Mouse (Mus musculus): Measurements from ENCODE around the gene Slc16a1.
"Not testable (repeated sequence)": the region's sequence is repeated elsewhere in the genome, so short reads cannot be mapped to it uniquely, and the experiment has no call there.

The Slc16a1 gene

DNA sequence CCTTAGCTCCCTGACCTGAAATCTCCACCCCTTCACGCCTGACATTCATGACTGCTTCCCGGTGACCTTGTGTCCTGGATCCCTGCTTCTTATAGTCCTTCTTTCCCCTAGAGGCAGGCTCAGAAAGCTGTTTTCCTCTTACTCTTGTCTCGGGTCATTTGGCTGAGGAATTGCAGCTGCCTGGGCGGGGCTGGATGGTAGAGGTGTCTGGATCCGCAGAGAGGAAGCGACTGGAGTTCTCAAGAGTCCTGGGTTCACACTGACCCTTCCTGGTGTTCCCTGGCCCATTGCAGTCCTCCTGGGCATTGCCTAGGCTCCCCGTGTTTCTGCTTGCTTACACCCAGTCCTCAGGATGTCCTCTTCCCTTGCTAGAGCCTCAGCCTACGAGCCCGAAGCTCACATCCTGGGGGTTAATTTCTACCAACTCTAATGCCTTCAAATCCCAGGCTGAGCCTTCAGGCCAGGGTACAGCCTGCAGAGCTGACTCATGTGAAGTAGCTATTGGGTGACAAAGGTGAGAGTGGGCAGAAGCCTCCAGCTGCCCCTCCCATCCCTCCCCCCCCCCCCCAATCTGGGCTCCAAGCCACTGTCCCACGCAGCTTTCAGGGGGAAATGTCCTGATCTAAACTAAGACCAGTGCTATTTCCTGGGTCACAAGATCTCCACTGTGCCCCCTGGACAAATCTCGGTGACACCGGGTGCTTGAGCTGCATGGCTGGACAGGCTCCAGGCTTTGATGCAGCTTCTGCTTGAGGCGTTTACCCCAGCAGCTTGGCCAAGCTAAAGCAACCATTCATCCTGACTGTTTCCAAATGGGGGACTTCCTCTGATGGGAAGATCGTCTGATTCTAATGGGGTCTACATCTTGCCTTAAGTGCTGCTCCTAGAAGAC is 36.1 kb downstream of the Slc16a1 start:
- DNase-seq (ENCODE audit: low read depth), result no peak

DNA sequence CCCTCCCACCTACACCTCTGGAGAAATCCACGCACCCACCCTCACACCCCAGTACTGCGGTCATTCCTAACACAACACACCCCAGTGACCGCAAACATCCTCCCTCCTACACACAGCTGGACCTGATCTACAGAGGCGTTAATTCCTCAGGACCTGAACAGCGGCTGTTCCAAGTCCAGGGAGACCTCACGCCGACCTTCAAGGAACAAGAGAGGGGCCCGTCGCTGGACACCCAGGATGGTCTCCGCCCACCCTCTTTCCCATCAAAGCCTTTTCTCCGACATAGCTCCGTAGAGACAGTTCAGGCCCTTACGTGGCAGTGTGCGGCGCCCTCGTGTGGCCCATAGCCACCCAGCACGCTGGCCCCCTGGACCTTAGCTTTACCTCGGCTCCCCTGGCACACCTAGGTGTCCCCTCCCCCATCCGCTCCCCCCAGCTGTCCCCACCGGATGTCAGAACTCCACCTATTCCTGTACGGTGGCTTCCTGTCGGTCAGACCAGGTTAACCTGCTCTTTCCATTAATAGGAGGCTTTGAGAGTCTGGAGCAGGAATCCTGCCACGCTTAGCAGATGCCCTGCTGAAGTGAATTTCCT is 36.9 kb downstream of the Slc16a1 start:
- DNase-seq (ENCODE audit: low read depth), result peak; percentile 77

DNA sequence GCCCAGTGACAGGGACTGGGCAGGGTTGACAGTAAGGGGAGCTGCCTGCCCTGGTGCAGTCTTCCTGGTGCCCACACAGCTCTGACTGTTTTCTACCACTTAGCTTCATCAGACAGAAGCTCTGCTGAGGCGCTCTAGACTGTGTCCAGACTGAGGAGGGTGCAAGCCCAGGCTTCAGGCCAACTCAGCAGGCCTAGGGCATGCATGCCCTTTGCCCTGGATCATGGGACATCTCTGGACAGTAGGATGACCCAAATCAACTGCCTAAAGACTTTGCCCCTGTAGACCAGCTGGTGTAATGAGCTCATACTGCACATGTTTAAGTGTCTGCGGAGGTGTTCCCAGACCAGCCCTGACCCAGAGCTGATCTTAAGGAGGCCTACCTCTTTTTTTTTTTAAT is 39.3 kb downstream of the Slc16a1 start:
- DNase-seq (ENCODE audit: low read depth), result no peak

- no peak for DNase-seq (ENCODE audit: low read depth)
Measured at GRCm38 (mm10) chr3:104678826-104679225, 40.4 kb downstream of the Slc16a1 start.

DNA sequence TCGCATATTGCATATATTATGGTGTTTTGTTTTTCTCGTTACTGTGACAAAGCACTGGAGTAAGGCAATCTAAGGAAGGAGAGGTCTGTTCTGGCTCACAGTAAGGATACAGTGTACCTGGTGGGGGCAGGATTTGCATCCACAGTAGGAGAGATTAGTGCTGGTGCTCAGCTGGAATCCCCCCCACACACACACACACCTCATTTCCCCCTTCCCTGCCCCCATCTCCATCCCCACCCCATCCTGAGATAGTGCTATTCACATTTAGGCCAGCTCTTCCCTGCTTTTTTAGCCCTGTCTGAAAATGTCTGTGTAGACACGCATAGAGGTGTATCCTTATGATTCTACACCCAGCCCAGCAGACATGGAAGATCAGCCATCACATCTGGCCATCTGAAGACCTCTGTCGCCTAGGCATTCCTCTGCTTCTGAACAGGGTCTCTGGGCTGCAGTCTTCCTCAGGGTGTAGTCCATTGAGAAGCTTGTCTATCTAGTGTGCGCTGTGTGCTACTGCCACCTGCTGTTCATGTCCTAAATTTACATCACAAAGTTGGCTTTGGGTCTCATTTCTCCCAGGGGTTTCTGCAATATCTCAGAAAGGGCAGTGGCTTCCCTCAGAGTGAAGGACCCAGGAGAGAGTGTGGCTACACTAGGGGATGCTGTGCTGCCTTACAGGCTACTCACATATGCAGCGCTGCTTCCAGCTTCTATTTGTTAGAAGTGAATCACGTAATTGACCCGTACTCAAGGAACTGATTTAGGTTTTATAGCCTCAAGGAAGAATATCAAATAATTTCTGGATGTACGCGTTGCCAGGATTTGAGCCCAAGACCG is 44.4 kb downstream of the Slc16a1 start:
- DNase-seq (ENCODE audit: low read depth), result peak; percentile 81

GRCm38 (mm10) chr3:104700751-104701335 is 62.4 kb downstream of the Slc16a1 start:
- DNase-seq (ENCODE audit: low read depth), result peak; percentile 88

- no peak for DNase-seq (ENCODE audit: low read depth)
Measured at GRCm38 (mm10) chr3:104701761-104702160, 63.3 kb downstream of the Slc16a1 start.

- no peak for DNase-seq (ENCODE audit: low read depth)
Measured at GRCm38 (mm10) chr3:104703941-104704340, 65.5 kb downstream of the Slc16a1 start.

DNA sequence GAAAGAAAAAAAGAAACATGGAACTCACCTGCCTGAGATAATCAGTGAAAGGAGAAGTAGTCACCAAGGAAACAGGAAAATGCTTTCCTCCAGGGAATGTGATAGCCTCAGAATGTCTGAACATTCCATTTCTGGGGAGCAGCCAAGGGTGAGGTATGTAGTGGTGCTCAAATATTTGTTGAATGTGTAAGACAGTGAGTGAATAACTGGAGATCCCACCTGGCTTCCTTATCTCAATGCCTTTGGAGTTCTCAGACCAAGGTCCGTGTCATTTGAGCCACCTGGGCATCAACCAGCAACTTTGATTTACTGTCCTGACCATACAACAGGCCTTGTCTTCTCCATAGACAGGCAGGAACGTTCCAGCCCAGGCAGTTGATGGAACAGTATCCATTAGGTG is 68.0 kb downstream of the Slc16a1 start:
- DNase-seq (ENCODE audit: low read depth), result no peak

DNA sequence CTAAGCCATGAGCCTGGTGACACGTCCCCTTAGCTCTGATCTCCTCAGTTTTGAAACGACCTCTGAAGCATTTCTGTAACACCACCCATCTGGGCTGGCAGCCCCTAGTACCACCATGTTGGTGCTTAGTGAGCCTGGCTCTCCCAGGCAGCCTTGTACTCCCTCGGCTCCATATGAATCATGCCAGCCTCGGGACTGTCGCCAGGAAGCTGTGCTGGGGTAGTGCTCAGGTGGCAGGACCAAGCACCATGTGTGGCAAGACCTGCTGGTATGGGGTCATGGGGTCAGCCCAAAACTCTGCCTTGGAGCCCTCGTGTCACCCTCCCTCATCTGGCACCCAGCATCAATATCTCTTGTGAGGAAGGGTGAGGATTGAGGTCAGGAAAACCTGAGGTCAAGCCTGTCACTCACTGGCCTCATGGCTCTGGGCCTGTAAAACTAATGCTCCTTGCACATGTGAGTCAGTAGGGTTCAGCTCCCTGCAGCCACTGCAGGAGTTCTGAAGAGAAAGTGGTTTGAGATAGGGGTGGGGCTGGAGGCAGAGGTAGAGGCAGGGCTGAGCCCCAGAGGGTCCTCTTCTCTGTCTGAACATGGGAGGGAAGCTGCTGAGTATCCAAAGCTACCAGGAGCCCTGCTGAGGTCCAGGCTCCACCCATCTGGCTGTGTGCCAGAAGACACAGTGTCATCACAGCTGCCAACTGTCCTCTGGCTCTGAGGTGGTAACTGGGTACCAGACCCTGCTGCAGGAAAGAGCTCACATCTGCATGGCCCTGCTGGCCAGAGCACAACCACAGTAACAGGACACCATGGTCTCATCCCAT is 68.7 kb downstream of the Slc16a1 start:
- DNase-seq (ENCODE audit: low read depth), result not testable (repeated sequence)

DNA sequence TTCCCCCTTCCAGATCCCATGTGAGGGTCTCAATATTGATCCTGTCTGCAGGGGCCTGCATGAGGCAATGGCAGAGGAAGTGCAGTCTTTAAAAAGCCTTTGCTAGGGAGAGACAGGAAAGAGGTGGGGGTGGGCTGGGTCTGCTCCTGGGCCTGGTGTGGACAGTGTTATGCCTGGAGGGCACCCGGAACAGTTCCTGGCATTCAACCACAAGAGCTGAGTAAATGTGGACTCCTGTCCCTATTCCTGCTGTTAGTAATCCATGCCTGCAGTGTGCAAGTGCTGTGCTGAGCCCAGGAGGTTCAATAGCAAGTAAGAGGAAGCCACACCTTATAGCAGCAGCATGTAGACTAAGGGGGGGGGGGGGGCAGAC is 69.3 kb downstream of the Slc16a1 start:
- not testable (repeated sequence) for DNase-seq (ENCODE audit: low read depth)
